Mouse (Mus musculus) right cerebral cortex, postnatal 10 days (tissue): ENCODE results near the gene Fyco1.

Experiments used
- DNase-seq, 2 experiments: peaks; one replicate each; pipeline ENCODE4 v3.0.0; 2021; ENCODE audit warnings: low spot score in 2 of 2

The Fyco1 gene

GRCm38 (mm10) chr9:123851713-123852448 lies at the start of gene Fyco1:
TSS of gene Fyco1 (minus strand) at chr9:123851899.
- DNase-seq = peak; percentile 98 to 99

- DNase-seq = no peak
Observed at GRCm38 (mm10) chr9:123872049-123872448, 20.4 kb upstream of the Fyco1 start.

GRCm38 (mm10) chr9:123869167-123869784 lies 17.6 kb upstream of the Fyco1 start:
- DNase-seq = no peak

GRCm38 (mm10) chr9:123863641-123864040 lies 11.9 kb upstream of the Fyco1 start:
- no peak for DNase-seq

- DNase-seq = no peak
Observed at GRCm38 (mm10) chr9:123862895-123863616, 11.4 kb upstream of the Fyco1 start.

- no peak for DNase-seq
Observed at GRCm38 (mm10) chr9:123861929-123862328, 10.2 kb upstream of the Fyco1 start, which contains the start of gene Xcr1. TSS of gene Xcr1 (minus strand) at chr9:123862029.

GRCm38 (mm10) chr9:123856836-123857235 lies 5.1 kb upstream of the Fyco1 start:
- DNase-seq = no peak

GRCm38 (mm10) chr9:123852449-123853390 lies 1.0 kb upstream of the Fyco1 start:
- DNase-seq = peak in 1 of 2 experiments; percentile 33

- DNase-seq = peak; percentile 58 to 71
Observed at GRCm38 (mm10) chr9:123851062-123851712, 512 bp downstream of the Fyco1 start.

- peak; percentile 34 to 52 for DNase-seq
Observed at GRCm38 (mm10) chr9:123850705-123851061, 1.0 kb downstream of the Fyco1 start.

- no peak for DNase-seq
Observed at GRCm38 (mm10) chr9:123849976-123850695, 1.6 kb downstream of the Fyco1 start.

GRCm38 (mm10) chr9:123846490-123846889 lies 5.2 kb downstream of the Fyco1 start:
- no peak for DNase-seq

- DNase-seq = no peak
Observed at GRCm38 (mm10) chr9:123845120-123845519, 6.6 kb downstream of the Fyco1 start.

GRCm38 (mm10) chr9:123844468-123844867 lies 7.2 kb downstream of the Fyco1 start:
- no peak for DNase-seq

- no peak for DNase-seq
Observed at GRCm38 (mm10) chr9:123840243-123840642, 11.5 kb downstream of the Fyco1 start.

GRCm38 (mm10) chr9:123835851-123836250 lies 15.8 kb downstream of the Fyco1 start:
- DNase-seq = no peak

- DNase-seq = peak in 1 of 2 experiments; percentile 31
Observed at GRCm38 (mm10) chr9:123828916-123829315, 22.8 kb downstream of the Fyco1 start.

- DNase-seq = no peak
Observed at GRCm38 (mm10) chr9:123826631-123827030, 25.1 kb downstream of the Fyco1 start.

GRCm38 (mm10) chr9:123818601-123819000 lies 33.1 kb downstream of the Fyco1 start:
- no peak for DNase-seq

- DNase-seq = no peak
Observed at GRCm38 (mm10) chr9:123815996-123816395, 35.7 kb downstream of the Fyco1 start.
